Mouse (Mus musculus): ENCODE measurements around the gene Mrpl9. TPM values are rescaled to one million over a fixed set of nuclear protein-coding genes. Genes with fewer than 3 reads are reported as not detected.

Mrpl9 gene
- polyA plus RNA-seq, 1 experiment: 47.5 TPM

GRCm38 (mm10) chr3:94480291-94480884 lies 37.3 kb downstream of the Mrpl9 start, which contains the start of gene Riiad1:
Riiad1 (minus strand) TSS chr3:94480341.
- WGBS: 33% methylated on average over 16 of the region's 16 CpGs
- TF ChIP-seq CTCF (IDR thresholded peaks at IDR 0.05; ENCODE audit: borderline replicate concordance, control insufficient read depth, extremely low read depth, insufficient read depth, low read length, poor library complexity): no peak
- TF ChIP-seq POLR2A (IDR thresholded peaks at IDR 0.05; ENCODE audit: control insufficient read depth, extremely low read depth, insufficient read depth, low read length, poor library complexity): no peak
- DNase-seq: no peak
- H3K4me1 ChIP-seq (replicated peaks; ENCODE audit: control insufficient read depth, insufficient read depth, low read length): no peaks in the 10 kb centered on the region
- H3K27me3 ChIP-seq (ENCODE audit: control insufficient read depth, insufficient read depth, low read length): peaks cover 11% of the 10 kb centered on the region; the same call in 1 of the 2 replicates
- no peak within 1 kb of the TSS for H3K4me3 ChIP-seq (ENCODE audit: control insufficient read depth, insufficient read depth, low read length)
- H3K27ac ChIP-seq (ENCODE audit: control insufficient read depth, insufficient read depth, low read length): no peak within 1 kb of the TSS
- no peaks in the 10 kb centered on the region for H3K36me3 ChIP-seq (ENCODE audit: control insufficient read depth, insufficient read depth, low read length)

- Histone ChIP-seq H3K27ac (ENCODE audit: control insufficient read depth, insufficient read depth, low read length) (no peak overlapping the region), H3K36me3 (ENCODE audit: control insufficient read depth, insufficient read depth, low read length) (no peaks in the 10 kb centered on the region), H3K27me3 (ENCODE audit: control insufficient read depth, insufficient read depth, low read length) (peaks cover 11% of the 10 kb centered on the region; the same call in 1 of the 2 replicates), H3K4me3 (ENCODE audit: control insufficient read depth, insufficient read depth, low read length) (no peak overlapping the region), H3K4me1 (replicated peaks; ENCODE audit: control insufficient read depth, insufficient read depth, low read length) (no peaks in the 10 kb centered on the region)
- WGBS: 77% methylated on average over 4 of the region's 4 CpGs
- TF ChIP-seq CTCF (IDR thresholded peaks at IDR 0.05; ENCODE audit: borderline replicate concordance, control insufficient read depth, extremely low read depth, insufficient read depth, low read length, poor library complexity) (no peak), POLR2A (IDR thresholded peaks at IDR 0.05; ENCODE audit: control insufficient read depth, extremely low read depth, insufficient read depth, low read length, poor library complexity) (no peak)
- DNase-seq: no peak
Measured at GRCm38 (mm10) chr3:94481429-94481828, 38.3 kb downstream of the Mrpl9 start.

- no peak overlapping the region for H3K27ac ChIP-seq (ENCODE audit: control insufficient read depth, insufficient read depth, low read length)
- H3K36me3 ChIP-seq (ENCODE audit: control insufficient read depth, insufficient read depth, low read length): no peaks in the 10 kb centered on the region
- TF ChIP-seq CTCF (IDR thresholded peaks at IDR 0.05; ENCODE audit: borderline replicate concordance, control insufficient read depth, extremely low read depth, insufficient read depth, low read length, poor library complexity) (no peak), POLR2A (IDR thresholded peaks at IDR 0.05; ENCODE audit: control insufficient read depth, extremely low read depth, insufficient read depth, low read length, poor library complexity) (no peak)
- no peak for DNase-seq
- WGBS: 90% methylated on average over 17 of the region's 17 CpGs
- H3K27me3 ChIP-seq (ENCODE audit: control insufficient read depth, insufficient read depth, low read length): peaks cover 11% of the 10 kb centered on the region; the same call in 1 of the 2 replicates
- H3K4me3 ChIP-seq (ENCODE audit: control insufficient read depth, insufficient read depth, low read length): no peak overlapping the region
- H3K4me1 ChIP-seq (replicated peaks; ENCODE audit: control insufficient read depth, insufficient read depth, low read length): no peaks in the 10 kb centered on the region
Measured at GRCm38 (mm10) chr3:94482764-94483385, 39.8 kb downstream of the Mrpl9 start.

GRCm38 (mm10) chr3:94483790-94484439 lies 40.8 kb downstream of the Mrpl9 start:
- 60% methylated on average over 20 of the region's 20 CpGs for WGBS
- no peaks in the 10 kb centered on the region for H3K4me1 ChIP-seq (replicated peaks; ENCODE audit: control insufficient read depth, insufficient read depth, low read length)
- TF ChIP-seq CTCF (IDR thresholded peaks at IDR 0.05; ENCODE audit: borderline replicate concordance, control insufficient read depth, extremely low read depth, insufficient read depth, low read length, poor library complexity): no peak
- TF ChIP-seq POLR2A (IDR thresholded peaks at IDR 0.05; ENCODE audit: control insufficient read depth, extremely low read depth, insufficient read depth, low read length, poor library complexity): no peak
- no peaks in the 10 kb centered on the region for H3K36me3 ChIP-seq (ENCODE audit: control insufficient read depth, insufficient read depth, low read length)
- peaks cover 6% of the 10 kb centered on the region; the same call in 1 of the 2 replicates for H3K27me3 ChIP-seq (ENCODE audit: control insufficient read depth, insufficient read depth, low read length)
- H3K27ac ChIP-seq (ENCODE audit: control insufficient read depth, insufficient read depth, low read length): no peak overlapping the region
- no peak overlapping the region for H3K4me3 ChIP-seq (ENCODE audit: control insufficient read depth, insufficient read depth, low read length)
- no peak for DNase-seq

- TF ChIP-seq CTCF (IDR thresholded peaks at IDR 0.05; ENCODE audit: borderline replicate concordance, control insufficient read depth, extremely low read depth, insufficient read depth, low read length, poor library complexity) (no peak), POLR2A (IDR thresholded peaks at IDR 0.05; ENCODE audit: control insufficient read depth, extremely low read depth, insufficient read depth, low read length, poor library complexity) (no peak)
- Histone ChIP-seq H3K4me3 (ENCODE audit: control insufficient read depth, insufficient read depth, low read length) (no peak overlapping the region), H3K4me1 (replicated peaks; ENCODE audit: control insufficient read depth, insufficient read depth, low read length) (no peaks in the 10 kb centered on the region), H3K27ac (ENCODE audit: control insufficient read depth, insufficient read depth, low read length) (no peak overlapping the region), H3K36me3 (ENCODE audit: control insufficient read depth, insufficient read depth, low read length) (no peaks in the 10 kb centered on the region), H3K27me3 (ENCODE audit: control insufficient read depth, insufficient read depth, low read length) (no peaks in the 10 kb centered on the region)
- no peak for DNase-seq
- WGBS: 92% methylated on average over 7 of the region's 7 CpGs
Measured at GRCm38 (mm10) chr3:94485922-94486321, 42.8 kb downstream of the Mrpl9 start.

- TF ChIP-seq CTCF (IDR thresholded peaks at IDR 0.05; ENCODE audit: borderline replicate concordance, control insufficient read depth, extremely low read depth, insufficient read depth, low read length, poor library complexity) (no peak), POLR2A (IDR thresholded peaks at IDR 0.05; ENCODE audit: control insufficient read depth, extremely low read depth, insufficient read depth, low read length, poor library complexity) (no peak)
- Histone ChIP-seq H3K27ac (ENCODE audit: control insufficient read depth, insufficient read depth, low read length) (no peak overlapping the region), H3K4me3 (ENCODE audit: control insufficient read depth, insufficient read depth, low read length) (no peak overlapping the region), H3K4me1 (replicated peaks; ENCODE audit: control insufficient read depth, insufficient read depth, low read length) (no peaks in the 10 kb centered on the region), H3K27me3 (ENCODE audit: control insufficient read depth, insufficient read depth, low read length) (no peaks in the 10 kb centered on the region), H3K36me3 (ENCODE audit: control insufficient read depth, insufficient read depth, low read length) (no peaks in the 10 kb centered on the region)
- DNase-seq: no peak
- WGBS: 75% methylated on average over 6 of the region's 6 CpGs
Measured at GRCm38 (mm10) chr3:94487581-94487980, 44.5 kb downstream of the Mrpl9 start.

All from thymus, adult 2 months (tissue).